Mouse (Mus musculus) liver, embryonic 15.5 days (tissue): ENCODE measurements around the gene Mtmr6. TPM values are rescaled to one million over a fixed set of nuclear protein-coding genes. Genes with fewer than 3 reads are reported as not detected.
A peak's percentile ranks its signal among the peaks of the same experiment; 100 is the strongest.

ENCODE experiments used
- ATAC-seq: fragments of 200-750 bp; cut with Nextera tagmentation; 2 replicates; pipeline ENCODE4 v1.8.0; 2017; ENCODE audit warnings: moderate number of reproducible peaks, mild to moderate bottlenecking, moderate library complexity; ENCODE audit not compliant: insufficient read depth
- H3K27ac ChIP-seq: fragments of 300-500 bp; sonication (generic); replicated peaks from 2 replicates; pipeline ENCODE4 v1.5.1; 2015; ENCODE audit warnings: mild to moderate bottlenecking, inconsistent platforms
- H3K27me3 ChIP-seq: fragments of 300-500 bp; sonication (generic); 2 replicates; pipeline ENCODE4 v1.6.1; 2015; ENCODE audit warnings: mild to moderate bottlenecking, inconsistent platforms
- H3K36me3 ChIP-seq: fragments of 300-500 bp; sonication (generic); replicated peaks from 2 replicates; pipeline ENCODE4 v1.6.1; 2015; ENCODE audit warnings: moderate library complexity, mild to moderate bottlenecking, inconsistent platforms
- H3K4me1 ChIP-seq: fragments of 300-500 bp; sonication (generic); replicated peaks from 2 replicates; pipeline ENCODE4 v1.6.1; 2015; ENCODE audit warnings: inconsistent platforms
- H3K4me2 ChIP-seq: fragments of 300-500 bp; sonication (generic); 2 replicates; pipeline ENCODE4 v1.6.1; 2015; ENCODE audit warnings: moderate library complexity, mild to moderate bottlenecking, inconsistent platforms
- H3K4me3 ChIP-seq: fragments of 300-500 bp; sonication (generic); replicated peaks from 2 replicates; pipeline ENCODE4 v1.5.1; 2015; ENCODE audit warnings: mild to moderate bottlenecking, inconsistent platforms
- H3K9ac ChIP-seq: fragments of 300-500 bp; sonication (generic); 2 replicates; pipeline ENCODE4 v1.6.1; 2015; ENCODE audit warnings: moderate library complexity, mild to moderate bottlenecking, inconsistent platforms
- H3K9me3 ChIP-seq: fragments of 300-500 bp; sonication (generic); replicated peaks from 2 replicates; pipeline ENCODE4 v1.6.1; 2016; ENCODE audit warnings: inconsistent platforms
- WGBS: fragments of 180-500 bp; shearing (Covaris S2); methylation state at CpG from one replicate; pipeline ENCODE4 v1.1.7; 2015; ENCODE audit warnings: mixed read lengths; ENCODE audit not compliant: insufficient replicate concordance; 5-methylcytosine and 5-hydroxymethylcytosine counted together
- polyA plus RNA-seq: library from polyadenylated mRNA; unstranded; fragments of >200 nt; fragmentation: Nextera tagmentation; extraction: Ambion mirVana; gene quantifications from 2 replicates; pipeline ENCODE4 v1.2.1, GENCODE M21; 2015

The Mtmr6 gene
- polyA plus RNA-seq, 1 experiment from 2014 or later: 13.7 TPM

DNA sequence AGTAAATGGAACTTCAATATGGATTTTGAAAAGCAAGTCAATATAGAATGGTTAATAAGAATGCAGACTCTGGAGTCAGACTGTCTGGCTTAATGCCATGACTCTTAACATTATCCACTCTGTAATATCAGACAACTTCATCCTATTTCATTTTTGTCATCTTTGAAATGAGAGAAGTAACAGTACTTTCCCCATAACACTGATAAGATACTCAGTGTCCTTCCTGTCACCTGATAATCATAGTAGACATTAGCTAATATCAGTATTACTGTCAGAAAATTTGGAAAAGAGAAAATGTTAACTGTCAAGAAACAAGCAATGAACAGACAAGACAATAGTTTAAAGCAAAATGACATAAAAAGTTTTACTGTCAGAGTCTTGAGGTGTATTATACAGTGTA lies 10.3 kb upstream of the Mtmr6 start:
- ATAC-seq: no peak
- Histone ChIP-seq H3K4me1 (peaks cover 40% of the 10 kb centered on the region), H3K27me3 (no peaks in the 10 kb centered on the region), H3K9ac (no peak overlapping the region), H3K36me3 (no peaks in the 10 kb centered on the region), H3K27ac (no peak overlapping the region), H3K4me2 (no peak overlapping the region), H3K4me3 (no peak overlapping the region), H3K9me3 (no peaks in the 10 kb centered on the region)

DNA sequence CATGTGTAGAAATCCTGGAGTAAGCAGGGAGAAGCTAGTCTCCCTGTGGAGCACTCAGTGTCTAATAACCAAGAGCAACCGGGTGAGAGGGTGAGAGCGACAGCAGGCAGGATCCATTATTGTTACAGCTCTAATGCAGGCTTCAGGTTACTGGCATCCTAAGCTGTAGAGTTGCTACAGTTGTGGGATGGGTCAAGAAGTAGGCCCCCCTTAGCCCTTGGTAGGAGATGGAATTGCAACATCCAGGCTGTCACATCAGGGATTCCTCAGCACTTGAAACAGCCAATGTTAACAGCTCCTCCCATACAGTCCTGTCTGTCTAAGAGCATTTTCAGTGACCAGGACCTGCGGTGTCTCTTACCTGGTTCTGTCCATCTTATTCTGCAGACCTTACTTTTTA lies 8.7 kb upstream of the Mtmr6 start:
- Histone ChIP-seq H3K27me3 (no peaks in the 10 kb centered on the region), H3K9me3 (no peaks in the 10 kb centered on the region), H3K4me3 (no peak overlapping the region), H3K4me1 (peaks cover 34% of the 10 kb centered on the region), H3K4me2 (no peak overlapping the region), H3K36me3 (no peaks in the 10 kb centered on the region), H3K9ac (no peak overlapping the region), H3K27ac (no peak overlapping the region)
- WGBS: 62% methylated on average over 3 of the region's 3 CpGs
- ATAC-seq: no peak

- Histone ChIP-seq H3K4me1 (peaks cover 31% of the 10 kb centered on the region), H3K4me2 (peak overlapping the region; percentile 32), H3K36me3 (no peaks in the 10 kb centered on the region), H3K4me3 (no peak overlapping the region), H3K9me3 (no peaks in the 10 kb centered on the region), H3K9ac (no peak overlapping the region), H3K27ac (0 out of 2 replicates have a peak overlapping the region, but pooled peaks have one; percentile 1), H3K27me3 (no peaks in the 10 kb centered on the region)
- WGBS: 45% methylated on average over 4 of the region's 4 CpGs
- ATAC-seq: peak; percentile 75
Observed at GRCm38 (mm10) chr14:60257101-60257500, 7.9 kb upstream of the Mtmr6 start.

DNA sequence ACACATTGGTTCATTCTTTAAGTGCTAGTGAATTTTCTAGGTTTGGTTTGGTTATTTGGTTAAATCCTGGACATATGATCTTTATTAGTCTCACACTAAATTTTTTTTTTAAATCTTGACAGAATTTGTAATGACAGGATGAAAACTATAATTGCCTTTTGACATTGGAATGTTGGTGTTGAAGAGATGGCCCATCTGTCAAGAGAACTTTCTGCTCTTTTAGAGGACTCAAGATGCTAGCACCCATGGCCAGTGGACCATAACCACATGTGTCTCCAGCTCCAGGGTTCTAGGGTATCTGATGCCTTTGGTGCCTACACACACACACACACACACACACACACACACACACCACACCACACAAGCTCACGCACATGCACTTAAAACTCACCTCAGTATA lies 7.2 kb upstream of the Mtmr6 start:
- Histone ChIP-seq H3K4me2 (no peak overlapping the region), H3K9me3 (no peaks in the 10 kb centered on the region), H3K4me1 (peaks cover 24% of the 10 kb centered on the region), H3K9ac (no peak overlapping the region), H3K27me3 (no peaks in the 10 kb centered on the region), H3K36me3 (no peaks in the 10 kb centered on the region), H3K4me3 (no peak overlapping the region), H3K27ac (no peak overlapping the region)
- no peak for ATAC-seq
- WGBS: 58% methylated on average over 1 of the region's 1 CpGs

DNA sequence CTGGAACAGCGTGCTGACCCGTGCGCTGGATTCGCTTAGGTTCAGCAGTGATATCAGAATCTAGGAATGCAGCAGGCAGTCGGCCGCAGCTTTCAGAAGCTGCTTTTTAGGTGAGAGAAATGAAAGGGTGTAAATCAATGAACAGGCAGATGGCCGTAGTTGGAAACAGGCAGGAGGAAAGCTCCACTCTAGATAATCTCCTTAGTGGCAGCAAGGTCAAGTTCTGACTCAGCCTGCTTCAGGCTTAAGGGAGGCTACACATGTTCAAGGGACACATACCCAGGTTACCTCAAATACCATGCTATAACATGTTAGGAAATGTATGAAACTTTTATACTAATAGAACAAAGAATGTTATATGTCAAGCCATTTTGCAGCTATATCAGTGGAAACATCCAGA lies 2.7 kb upstream of the Mtmr6 start:
- peaks cover 19% of the 10 kb centered on the region for H3K4me1 ChIP-seq
- WGBS: 78% methylated on average over 7 of the region's 7 CpGs
- no peak overlapping the region for H3K4me3 ChIP-seq
- H3K27ac ChIP-seq: no peak overlapping the region
- H3K27me3 ChIP-seq: no peaks in the 10 kb centered on the region
- ATAC-seq: no peak
- no peaks in the 10 kb centered on the region for H3K9me3 ChIP-seq
- H3K36me3 ChIP-seq: no peaks in the 10 kb centered on the region
- no peak overlapping the region for H3K9ac ChIP-seq
- no peak overlapping the region for H3K4me2 ChIP-seq

- no peak for ATAC-seq
- H3K36me3 ChIP-seq: no peaks in the 10 kb centered on the region
- H3K4me2 ChIP-seq: peak overlapping the region; percentile 18
- peak overlapping the region; percentile 51; the same call in 1 of the 2 replicates for H3K27ac ChIP-seq
- no peaks in the 10 kb centered on the region for H3K9me3 ChIP-seq
- H3K4me3 ChIP-seq: no peak overlapping the region
- 31% methylated on average over 6 of the region's 6 CpGs for WGBS
- H3K4me1 ChIP-seq: peaks cover 27% of the 10 kb centered on the region
- H3K27me3 ChIP-seq: no peaks in the 10 kb centered on the region
- no peak overlapping the region for H3K9ac ChIP-seq
Observed at GRCm38 (mm10) chr14:60269333-60269732, 4.3 kb downstream of the Mtmr6 start.

GRCm38 (mm10) chr14:60273346-60273745 lies 8.3 kb downstream of the Mtmr6 start:
- Histone ChIP-seq H3K36me3 (no peaks in the 10 kb centered on the region), H3K27ac (no peak overlapping the region; the same call in 1 of the 2 replicates), H3K4me2 (no peak overlapping the region), H3K9ac (no peak overlapping the region), H3K9me3 (no peaks in the 10 kb centered on the region), H3K27me3 (no peaks in the 10 kb centered on the region), H3K4me1 (peaks cover 15% of the 10 kb centered on the region), H3K4me3 (no peak overlapping the region)
- 43% methylated on average over 6 of the region's 6 CpGs for WGBS
- no peak for ATAC-seq

GRCm38 (mm10) chr14:60275301-60276276 lies 10.6 kb downstream of the Mtmr6 start:
- H3K9me3 ChIP-seq: no peaks in the 10 kb centered on the region
- H3K9ac ChIP-seq: no peak overlapping the region
- ATAC-seq: no peak
- 0 out of 2 replicates have a peak, but pooled peaks cover 2% of the 10 kb centered on the region for H3K36me3 ChIP-seq
- H3K4me1 ChIP-seq: peaks cover 9% of the 10 kb centered on the region
- no peaks in the 10 kb centered on the region for H3K27me3 ChIP-seq
- WGBS: 84% methylated on average over 7 of the region's 7 CpGs
- H3K4me3 ChIP-seq: no peak overlapping the region
- no peak overlapping the region for H3K4me2 ChIP-seq
- H3K27ac ChIP-seq: no peak overlapping the region

DNA sequence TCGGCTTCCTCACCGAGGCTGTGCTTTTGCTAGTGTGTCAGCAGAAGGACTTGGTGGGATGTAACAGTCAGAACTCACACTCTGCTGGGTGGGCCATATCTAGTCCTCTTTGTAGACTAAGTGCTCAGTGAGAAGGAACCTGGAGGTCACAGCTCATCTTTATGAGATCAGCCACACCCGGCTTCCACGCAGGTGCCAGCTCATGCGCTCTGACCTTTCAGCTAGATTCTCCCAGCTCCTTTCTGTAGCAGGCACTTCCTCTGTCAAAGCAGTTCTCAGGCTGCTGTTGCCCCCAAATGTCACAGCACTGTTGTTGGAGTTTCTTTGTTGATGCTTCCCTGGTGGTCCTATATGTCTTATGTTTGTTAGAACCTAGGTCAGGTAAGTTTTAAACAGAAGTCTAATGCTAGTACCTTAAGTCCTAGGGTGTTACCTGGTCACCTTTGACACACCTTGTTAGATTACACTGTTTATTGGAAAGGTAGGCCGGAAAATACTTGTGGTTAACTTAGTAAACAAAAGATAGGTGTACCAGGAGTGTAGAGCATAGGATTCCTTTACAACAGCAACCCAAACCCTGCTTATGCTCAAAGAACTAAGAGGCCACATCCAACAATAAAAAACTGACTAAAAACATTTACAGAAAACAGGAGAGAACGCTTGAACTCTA lies 21.3 kb downstream of the Mtmr6 start:
- H3K36me3 ChIP-seq: peaks cover 27% of the 10 kb centered on the region
- no peak overlapping the region for H3K9ac ChIP-seq
- no peaks in the 10 kb centered on the region for H3K27me3 ChIP-seq
- no peaks in the 10 kb centered on the region for H3K9me3 ChIP-seq
- 78% methylated on average over 7 of the region's 7 CpGs for WGBS
- ATAC-seq: no peak
- H3K4me3 ChIP-seq: no peak overlapping the region
- H3K4me1 ChIP-seq: no peaks in the 10 kb centered on the region
- no peak overlapping the region for H3K27ac ChIP-seq
- H3K4me2 ChIP-seq: no peak overlapping the region

DNA sequence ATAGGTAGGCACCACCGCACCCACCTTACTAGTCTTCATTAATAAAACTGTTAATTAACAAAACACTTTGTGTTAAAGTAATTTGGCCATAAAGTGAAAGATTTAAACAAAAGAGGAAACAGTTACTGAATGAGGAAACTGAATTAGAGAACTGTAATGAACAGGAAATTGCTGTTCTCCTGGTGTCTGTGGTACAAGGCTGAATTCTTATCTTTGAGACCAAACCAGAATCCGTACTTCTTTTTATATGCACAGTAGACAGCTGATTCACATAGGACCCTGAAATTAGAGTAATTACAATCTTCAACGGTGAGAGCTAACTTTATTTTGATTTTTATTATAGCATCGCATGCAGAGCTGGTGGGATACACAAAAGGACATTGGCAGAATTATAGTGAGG lies 25.3 kb downstream of the Mtmr6 start:
- no peak overlapping the region for H3K9ac ChIP-seq
- no peaks in the 10 kb centered on the region for H3K27me3 ChIP-seq
- WGBS: 42% methylated on average over 4 of the region's 4 CpGs
- H3K36me3 ChIP-seq: peaks cover 35% of the 10 kb centered on the region
- no peaks in the 10 kb centered on the region for H3K4me1 ChIP-seq
- no peak overlapping the region for H3K4me3 ChIP-seq
- no peak overlapping the region for H3K27ac ChIP-seq
- H3K9me3 ChIP-seq: no peaks in the 10 kb centered on the region
- no peak for ATAC-seq
- no peak overlapping the region for H3K4me2 ChIP-seq

DNA sequence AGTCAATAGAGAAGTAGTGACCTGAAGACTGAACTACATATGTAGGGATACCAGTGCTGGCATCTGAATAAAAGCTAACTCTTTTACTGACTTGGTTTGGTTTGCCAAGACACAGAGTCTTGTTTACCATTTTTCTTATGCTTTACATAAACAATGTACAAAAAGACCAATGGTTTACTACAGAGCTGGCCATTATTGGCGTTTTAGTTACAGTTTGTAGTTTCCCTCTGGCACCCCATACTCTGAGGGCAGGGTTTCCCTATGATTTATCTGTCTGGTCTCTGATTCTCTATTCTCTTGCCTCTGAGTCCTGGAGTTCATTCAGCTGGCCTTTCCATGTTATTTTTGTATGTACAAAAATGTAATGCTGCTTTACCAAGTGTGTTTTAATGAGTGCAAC lies 30.5 kb downstream of the Mtmr6 start:
- H3K36me3 ChIP-seq: peaks cover 50% of the 10 kb centered on the region
- no peaks in the 10 kb centered on the region for H3K27me3 ChIP-seq
- WGBS: 57% methylated on average over 1 of the region's 1 CpGs
- H3K9ac ChIP-seq: no peak overlapping the region
- H3K27ac ChIP-seq: no peak overlapping the region
- no peaks in the 10 kb centered on the region for H3K4me1 ChIP-seq
- no peaks in the 10 kb centered on the region for H3K9me3 ChIP-seq
- no peak for ATAC-seq
- H3K4me3 ChIP-seq: no peak overlapping the region
- no peak overlapping the region for H3K4me2 ChIP-seq
